ENCODE assay signal across 9 mouse cellular contexts in the genomic region with DNA sequence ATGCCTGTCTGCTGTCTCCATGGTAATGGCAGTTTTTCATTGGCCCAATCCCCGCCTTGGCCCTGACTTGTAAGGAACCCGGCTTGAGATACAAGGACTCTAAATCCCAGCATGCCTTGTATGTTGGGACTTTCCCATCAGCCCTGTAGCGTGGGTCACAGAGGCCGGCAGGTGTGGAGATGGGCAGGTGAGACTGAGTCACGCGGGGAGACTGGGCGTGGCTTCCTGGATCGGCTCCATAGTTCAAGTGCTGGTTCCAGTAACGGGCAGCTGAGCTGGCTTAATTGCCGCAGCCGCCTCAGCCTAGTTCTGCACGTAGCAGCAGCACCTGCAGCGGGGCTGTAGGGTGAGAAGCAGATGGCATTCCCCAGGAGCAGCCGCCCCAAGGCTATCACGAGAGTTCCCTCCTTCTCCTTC. TPM values are rescaled to one million over a fixed set of nuclear protein-coding genes. Genes with fewer than 3 reads are reported as not detected.
DNase-seq lines count a peak whose midpoint lies in the region; ATAC-seq and TF ChIP-seq lines count a peak whose summit lies in the region.
"Had no signal": no experiment of that assay in that cellular context is flagged by ENCODE, and none has a peak within 500 bp of the region (broad histone marks: within the 10 kb centered on the region; RNA-seq: fewer than 3 reads in every experiment).

No protein-coding gene starts in this region.

- no peak overlapping the region for H3K27ac ChIP-seq in hindbrain, embryonic 11.5 days (ENCODE audit: low read depth, low read length)
- peak overlapping the region; percentile 56 for H3K27ac ChIP-seq in layer of hippocampus, adult 2 months
- no peak overlapping the region for H3K27ac ChIP-seq in liver, postnatal 0 days (ENCODE audit: low read depth)

- WGBS in hindbrain, embryonic 11.5 days: 9% methylated on average over 15 of the region's 15 CpGs
- 16% methylated on average over 15 of the region's 15 CpGs for WGBS in liver, postnatal 0 days (ENCODE audit: insufficient replicate concordance)

- no peaks in the 10 kb centered on the region for H3K36me3 ChIP-seq in hindbrain, embryonic 11.5 days (ENCODE audit: control insufficient read depth, insufficient read depth, low read length)
- H3K36me3 ChIP-seq in liver, postnatal 0 days (replicated peaks; ENCODE audit: insufficient read depth, low read length): no peaks in the 10 kb centered on the region

- TF ChIP-seq EP300 in liver, postnatal 0 days (IDR thresholded peaks at IDR 0.05; ENCODE audit: low read depth): no peak

- no peak for ATAC-seq in hindbrain, embryonic 11.5 days (ENCODE audit: low FRiP score)
- ATAC-seq in liver, postnatal 0 days: peak; percentile 44

- no peak overlapping the region for H3K9ac ChIP-seq in hindbrain, embryonic 11.5 days (ENCODE audit: low read depth, low read length)
- H3K9ac ChIP-seq in liver, postnatal 0 days (replicated peaks): no peak overlapping the region

- H3K4me1 ChIP-seq in hindbrain, embryonic 11.5 days (replicated peaks; ENCODE audit: control insufficient read depth, insufficient read depth, low read length): no peaks in the 10 kb centered on the region
- H3K4me1 ChIP-seq in liver, postnatal 0 days (ENCODE audit: insufficient read depth): peaks cover 23% of the 10 kb centered on the region

- peak overlapping the region; percentile 44 for H3K4me2 ChIP-seq in hindbrain, embryonic 11.5 days (replicated peaks; ENCODE audit: low read depth, low read length)
- no peak overlapping the region for H3K4me2 ChIP-seq in liver, postnatal 0 days (ENCODE audit: low read depth, low read length)

- 0 out of 2 replicates have a peak, but pooled peaks cover 2% of the 10 kb centered on the region for H3K27me3 ChIP-seq in hindbrain, embryonic 11.5 days (ENCODE audit: control insufficient read depth, insufficient read depth, low read length)
- no peaks in the 10 kb centered on the region for H3K27me3 ChIP-seq in liver, postnatal 0 days (ENCODE audit: insufficient read depth, low read length)

- H3K9me3 ChIP-seq in hindbrain, embryonic 11.5 days (ENCODE audit: control insufficient read depth, low read length): no peaks in the 10 kb centered on the region
- H3K9me3 ChIP-seq in liver, postnatal 0 days (ENCODE audit: low read length): no peaks in the 10 kb centered on the region

- peak; percentile 86 for DNase-seq in ZHBTc4 (ENCODE audit: low read depth, low spot score)
- peak; percentile 72 to 74 for DNase-seq in cerebellum, postnatal 14 days
- DNase-seq in hindbrain, embryonic 11.5 days (ENCODE audit: low spot score): peak; percentile 23
- peak; percentile 34 to 58 for DNase-seq in layer of hippocampus, adult 2 months (ENCODE audit: low spot score in 2 of 2)
- DNase-seq in liver, postnatal 0 days: peak; percentile 53
- peak; percentile 7 for DNase-seq in retina, embryonic 14.5 days (ENCODE audit: low spot score)
- DNase-seq in T-cell, adult 2 months (ENCODE audit: low spot score): no peak
- DNase-seq in gastrocnemius, adult 18-20 months (ENCODE audit: low spot score): no peak

- peak overlapping the region; percentile 18; the same call in 1 of the 2 replicates for H3K4me3 ChIP-seq in hindbrain, embryonic 11.5 days (ENCODE audit: low read depth, low read length)
- peak overlapping the region; percentile 51 for H3K4me3 ChIP-seq in layer of hippocampus, adult 2 months
- no peak overlapping the region for H3K4me3 ChIP-seq in liver, postnatal 0 days (ENCODE audit: low read depth, low read length)

- no peak for TF ChIP-seq CTCF in layer of hippocampus, adult 2 months (conservative IDR thresholded peaks at IDR 0.05)
- TF ChIP-seq CTCF in liver, postnatal 0 days (IDR thresholded peaks at IDR 0.05; ENCODE audit: low read depth): no peak

RNA-seq across cellular contexts. Expression of gene Elf3, which starts 9.9 kb away (rescaled TPM):
- 0.73 and 2.0 TPM in 2 replicates for polyA plus RNA-seq in hindbrain, embryonic 11.5 days (2014; fragmentation: Nextera tagmentation; extraction: Ambion mirVana)
- total RNA-seq in layer of hippocampus, adult 2 months (2021): not detected
- 0.59 and 0.67 TPM in 2 replicates for polyA plus RNA-seq in liver, postnatal 0 days (2015; fragmentation: Nextera tagmentation; extraction: Ambion mirVana)
- under 1 TPM; 0.59 to 0.62 TPM for total RNA-seq in gastrocnemius, adult 18-20 months (2021)
- total RNA-seq: common myeloid progenitor, adult 5-6 weeks had no signal

RNA-seq across cellular contexts. Expression of gene Rnpep, which starts 35.4 kb away (rescaled TPM):
- 96.8 and 104 TPM in 2 replicates for polyA plus RNA-seq in hindbrain, embryonic 11.5 days (2014; fragmentation: Nextera tagmentation; extraction: Ambion mirVana)
- 10 to 100 TPM; 60.3 to 65.3 TPM for total RNA-seq in layer of hippocampus, adult 2 months (2021)
- 20.0 TPM in 2 replicates for polyA plus RNA-seq in liver, postnatal 0 days (2015; fragmentation: Nextera tagmentation; extraction: Ambion mirVana)
- 10 to 100 TPM; 11.6 to 12.1 TPM for total RNA-seq in gastrocnemius, adult 18-20 months (2021)

Comparison
In these comparisons a context has a peak if more than half of its experiments do, and no peak if none do; other contexts are left out.
1. DNase-seq: peak in ZHBTc4 (single experiment), cerebellum, postnatal 14 days (2 of 2), hindbrain, embryonic 11.5 days (single experiment), layer of hippocampus, adult 2 months (2 of 2), liver, postnatal 0 days (single experiment) and retina, embryonic 14.5 days (single experiment); none in T-cell, adult 2 months (single experiment) and gastrocnemius, adult 18-20 months (single experiment).
2. RNA of gene Rnpep, which starts 35.4 kb away (total RNA-seq): 60.3 to 65.3 TPM in layer of hippocampus, adult 2 months; 11.6 to 12.1 TPM in gastrocnemius, adult 18-20 months; every median in the first group is over 4 times any median in the second.